Mouse (Mus musculus) CH12.LX (cell line): ENCODE measurements around the gene Fbxo5. TPM values are rescaled to one million over a fixed set of nuclear protein-coding genes. Genes with fewer than 3 reads are reported as not detected.

Experiments used
- DNase-seq: peaks from one replicate; pipeline ENCODE4 v3.0.0-alpha.2; 2013; ENCODE audit errors: extremely low read depth
- H3K27ac ChIP-seq: 2 replicates; pipeline ENCODE4 v1.5.1; 2012; ENCODE audit warnings: low read depth, mild to moderate bottlenecking, control low read depth, moderate library complexity; ENCODE audit not compliant: insufficient read depth
- H3K27me3 ChIP-seq: replicated peaks from 2 replicates; pipeline ENCODE3; 2012; ENCODE audit warnings: inconsistent platforms
- H3K36me3 ChIP-seq, 2 experiments: replicated peaks in 1 of 2; 2 replicates each; pipeline versions ENCODE3 to v1.6.1; 2012; ENCODE audit warnings: inconsistent platforms in 1 of 2, low read length in 1 of 2, mild to moderate bottlenecking in 1 of 2, mixed read lengths in 1 of 2, moderate library complexity in 1 of 2; ENCODE audit not compliant: control insufficient read depth in 1 of 2, insufficient read depth in 1 of 2
- H3K4me1 ChIP-seq, 2 experiments: 2 replicates each; pipeline ENCODE4 v1.6.1; 2012; ENCODE audit warnings: inconsistent platforms in 1 of 2, moderate library complexity in 1 of 2; ENCODE audit not compliant: insufficient read depth in 2 of 2, control insufficient read depth in 1 of 2
- H3K4me2 ChIP-seq: 2 replicates; pipeline ENCODE4 v1.6.1; 2012; ENCODE audit warnings: low read depth, mild to moderate bottlenecking, control low read depth; ENCODE audit not compliant: poor library complexity, insufficient read depth, severe bottlenecking
- H3K4me3 ChIP-seq, 3 experiments: fragments of 150-350 bp in 1 of 3; sonication (generic) in 1 of 3; replicated peaks in 1 of 3; 2 replicates each; pipeline versions ENCODE3 to v1.5.1; 2011 to 2012; ENCODE audit warnings: low read depth in 2 of 3, low read length in 2 of 3, mild to moderate bottlenecking in 2 of 3, moderate library complexity in 2 of 3, control low read depth in 1 of 3, improper control_type of control experiment in 1 of 3, inconsistent platforms in 1 of 3, mixed read lengths in 1 of 3; ENCODE audit not compliant: poor library complexity in 1 of 3
- H3K79me2 ChIP-seq: replicated peaks from 2 replicates; pipeline ENCODE4 v1.6.1; 2012; ENCODE audit warnings: mild to moderate bottlenecking, moderate library complexity; ENCODE audit not compliant: control insufficient read depth, poor library complexity, insufficient read depth, severe bottlenecking; ENCODE audit errors: extremely low read depth
- H3K9ac ChIP-seq: 2 replicates; pipeline ENCODE4 v1.6.1; 2012; ENCODE audit warnings: low read depth, mild to moderate bottlenecking, control low read depth, moderate library complexity; ENCODE audit not compliant: insufficient read depth
- H3K9me3 ChIP-seq: replicated peaks from 2 replicates; pipeline ENCODE3; 2012; ENCODE audit warnings: low read length, inconsistent platforms, mixed read lengths
- BHLHE40 ChIP-seq: IDR thresholded peaks from 2 replicates; pipeline ENCODE4 v1.6.1; 2011; ENCODE audit warnings: mild to moderate bottlenecking, low read depth, low read length, improper control_type of control experiment
- CHD1 ChIP-seq: IDR thresholded peaks from 2 replicates; pipeline ENCODE4 v1.6.1; 2012; ENCODE audit warnings: low read depth, low read length, improper control_type of control experiment, inconsistent platforms
- CTCF ChIP-seq, 2 experiments: IDR thresholded peaks in 1 of 2; conservative IDR thresholded peaks in 1 of 2; 2 replicates each; pipeline ENCODE4 v1.5.1; 2011 to 2012; ENCODE audit warnings: low read depth in 2 of 2, low read length in 2 of 2, improper control_type of control experiment in 1 of 2, inconsistent platforms in 1 of 2, mild to moderate bottlenecking in 1 of 2, moderate library complexity in 1 of 2
- EP300 ChIP-seq: IDR thresholded peaks from 2 replicates; pipeline ENCODE4 v1.6.1; 2011; ENCODE audit warnings: low read length, improper control_type of control experiment
- GABPA ChIP-seq: IDR thresholded peaks from 2 replicates; pipeline ENCODE4 v1.6.1; 2012; ENCODE audit warnings: low read depth, low read length, improper control_type of control experiment, inconsistent platforms; ENCODE audit not compliant: insufficient replicate concordance
- HCFC1 ChIP-seq: IDR thresholded peaks from 2 replicates; pipeline ENCODE4 v1.6.1; 2012; ENCODE audit warnings: low read depth, mild to moderate bottlenecking, inconsistent platforms, low read length, improper control_type of control experiment
- IRF4 ChIP-seq: IDR thresholded peaks from 2 replicates; pipeline ENCODE4 v1.6.1; 2014; ENCODE audit warnings: low read depth, mild to moderate bottlenecking, inconsistent platforms, low read length, improper control_type of control experiment
- JUN ChIP-seq: IDR thresholded peaks from 2 replicates; pipeline ENCODE4 v1.6.1; 2011; ENCODE audit warnings: low read depth, mild to moderate bottlenecking, low read length, improper control_type of control experiment, moderate library complexity; ENCODE audit not compliant: insufficient read depth
- JUND ChIP-seq: conservative IDR thresholded peaks from 2 replicates; pipeline ENCODE4 v1.6.1; 2011; ENCODE audit warnings: low read depth, low read length, improper control_type of control experiment
- KAT2A ChIP-seq: IDR thresholded peaks from 2 replicates; pipeline ENCODE4 v1.6.1; 2012; ENCODE audit warnings: low read length, improper control_type of control experiment, inconsistent platforms; ENCODE audit not compliant: insufficient replicate concordance
- MAFK ChIP-seq: IDR thresholded peaks from 2 replicates; pipeline ENCODE4 v1.6.1; 2011; ENCODE audit warnings: low read length, improper control_type of control experiment; ENCODE audit not compliant: insufficient replicate concordance
- MEF2A ChIP-seq: IDR thresholded peaks from 2 replicates; pipeline ENCODE4 v1.6.1; 2014; ENCODE audit warnings: low read depth, mild to moderate bottlenecking, inconsistent platforms, low read length, improper control_type of control experiment, borderline replicate concordance
- MYC ChIP-seq: IDR thresholded peaks from 2 replicates; pipeline ENCODE4 v1.6.1; 2011; ENCODE audit warnings: low read depth, mild to moderate bottlenecking, improper control_type of control experiment, low read length
- NELFE ChIP-seq: IDR thresholded peaks from 2 replicates; pipeline ENCODE4 v1.6.1; 2011; ENCODE audit warnings: low read depth, low read length, improper control_type of control experiment
- NRF1 ChIP-seq: IDR thresholded peaks from 2 replicates; pipeline ENCODE4 v1.6.1; 2014; ENCODE audit warnings: low read depth, mild to moderate bottlenecking, inconsistent platforms, low read length, improper control_type of control experiment, moderate library complexity
- PAX5 ChIP-seq: IDR thresholded peaks from 2 replicates; pipeline ENCODE4 v1.6.1; 2012; ENCODE audit warnings: low read length, inconsistent platforms, mixed read lengths
- POLR2AphosphoS2 ChIP-seq: IDR thresholded peaks from 2 replicates; pipeline ENCODE4 v1.6.1; 2011; ENCODE audit warnings: low read depth, low read length, improper control_type of control experiment
- RAD21 ChIP-seq: IDR thresholded peaks from 2 replicates; pipeline ENCODE4 v1.6.1; 2011; ENCODE audit warnings: low read depth, mild to moderate bottlenecking, low read length, improper control_type of control experiment, moderate library complexity
- RCOR1 ChIP-seq: conservative IDR thresholded peaks from 2 replicates; pipeline ENCODE4 v1.6.1; 2012; ENCODE audit warnings: low read depth, mild to moderate bottlenecking, inconsistent platforms, low read length, improper control_type of control experiment
- SIN3A ChIP-seq: IDR thresholded peaks from 2 replicates; pipeline ENCODE4 v1.6.1; 2012; ENCODE audit warnings: low read length, improper control_type of control experiment, inconsistent platforms
- SMC3 ChIP-seq: IDR thresholded peaks from 2 replicates; pipeline ENCODE4 v1.6.1; 2011; ENCODE audit warnings: low read depth, low read length, improper control_type of control experiment
- TBP ChIP-seq: conservative IDR thresholded peaks from 2 replicates; pipeline ENCODE4 v1.6.1; 2011; ENCODE audit warnings: low read depth, low read length, improper control_type of control experiment
- TCF12 ChIP-seq: IDR thresholded peaks from 2 replicates; pipeline ENCODE4 v1.6.1; 2014; ENCODE audit warnings: low read depth, mild to moderate bottlenecking, inconsistent platforms, low read length, improper control_type of control experiment
- USF2 ChIP-seq: conservative IDR thresholded peaks from 2 replicates; pipeline ENCODE4 v1.6.1; 2011; ENCODE audit warnings: low read depth, low read length, improper control_type of control experiment
- ZC3H11A ChIP-seq: IDR thresholded peaks from 2 replicates; pipeline ENCODE4 v1.6.1; 2012; ENCODE audit warnings: low read depth, mild to moderate bottlenecking, inconsistent platforms, low read length, improper control_type of control experiment
- ZKSCAN1 ChIP-seq: IDR thresholded peaks from 2 replicates; pipeline ENCODE4 v1.6.1; 2012; ENCODE audit warnings: low read depth, inconsistent platforms, low read length, improper control_type of control experiment, borderline replicate concordance
- ZNF384 ChIP-seq: IDR thresholded peaks from 2 replicates; pipeline ENCODE4 v1.6.1; 2012; ENCODE audit warnings: low read depth, low read length, improper control_type of control experiment, inconsistent platforms
- dilution Hi-C: fragments of 300-500 bp; cut with MboI; formaldehyde crosslinking; loops from 2 replicates; pipeline ENCODE4 v1.14.3; 2020; ENCODE audit warnings: low sequenced_read_pairs; ENCODE audit not compliant: extremely low pct_unique_long_range_greater_than_20kb, extremely low pct_ligation_motif_present
- in situ Hi-C: fragments of 300-500 bp; cut with MboI; formaldehyde crosslinking; loops from 3 replicates; pipeline ENCODE4 v1.14.3; 2019; ENCODE audit warnings: low sequenced_read_pairs, low pct_ligation_motif_present, low pct_unique_long_range_greater_than_20kb, mixed read lengths
- polyA plus RNA-seq: library from polyadenylated mRNA; unstranded; fragments of >175 nt; gene quantifications from 2 replicates; pipeline ENCODE4 v1.2.1, GENCODE M21; 2012; ENCODE audit warnings: low read depth; ENCODE audit not compliant: insufficient read length
- total RNA-seq, 2 experiments: library from RNA; depleted of rRNA; stranded (reverse); fragments of 300-350 nt in 1 of 2; fragments of >200 nt in 1 of 2; gene quantifications; 2 replicates each; pipeline ENCODE4 v1.2.3; 2012 to 2014

Gene Fbxo5
- total and polyA plus RNA-seq, 3 experiments: 34.8 to 68.2 (median 45.5) TPM

DNA sequence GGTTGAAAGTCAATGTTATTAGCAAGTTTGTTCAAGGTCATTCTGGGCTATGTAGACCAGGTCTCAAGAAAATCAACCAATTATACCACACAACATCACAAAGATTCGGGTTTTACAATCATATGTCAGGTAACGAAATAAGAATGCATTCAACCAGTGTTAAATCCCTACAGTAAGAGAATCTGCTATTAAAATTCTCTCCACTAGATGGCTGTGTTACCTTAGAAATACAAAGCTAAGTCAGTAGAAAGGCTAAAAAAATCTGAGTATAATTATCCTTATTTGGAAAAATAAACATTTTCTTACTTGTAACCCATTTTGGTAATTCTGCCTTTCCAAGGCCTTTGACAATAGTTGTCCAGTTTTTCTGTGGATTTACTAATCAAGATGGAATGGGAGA lies 41.5 kb upstream of the Fbxo5 start:
- in situ Hi-C loops (loop anchor here (10.0 kb wide), 1 partner anchor 52 kb away; no protein-coding TSS in a partner anchor), dilution Hi-C loops (no loop called here)
- no peaks in the 10 kb centered on the region for H3K79me2 ChIP-seq
- no peak overlapping the region for H3K4me3 ChIP-seq
- H3K27me3 ChIP-seq: no peaks in the 10 kb centered on the region
- H3K4me1 ChIP-seq: no peaks in the 10 kb centered on the region
- H3K9ac ChIP-seq: no peak overlapping the region
- no peak overlapping the region for H3K4me2 ChIP-seq
- DNase-seq: peak; percentile 29
- TF ChIP-seq ZNF384 (peak; percentile 74), EP300 (no peak), RAD21 (peak; percentile 92), IRF4 (no peak), SIN3A (0 out of 2 replicates have a peak, but pooled peaks have one; percentile 34), MYC (0 out of 2 replicates have a peak, but pooled peaks have one; percentile 19), PAX5 (no peak), CTCF (conservative IDR thresholded peaks at IDR 0.05 in 1 of 2, IDR thresholded peaks at IDR 0.05 in 1 of 2; ENCODE audit: low read depth in 2 of 2, low read length in 2 of 2) (peak in 1 of 2 experiments; percentile 74; a peak in 2 of 4 replicates), BHLHE40 (no peak), JUND (no peak), SMC3 (peak; percentile 54)
- H3K36me3 ChIP-seq: no peaks in the 10 kb centered on the region
- no peak overlapping the region for H3K27ac ChIP-seq
- no peaks in the 10 kb centered on the region for H3K9me3 ChIP-seq

DNA sequence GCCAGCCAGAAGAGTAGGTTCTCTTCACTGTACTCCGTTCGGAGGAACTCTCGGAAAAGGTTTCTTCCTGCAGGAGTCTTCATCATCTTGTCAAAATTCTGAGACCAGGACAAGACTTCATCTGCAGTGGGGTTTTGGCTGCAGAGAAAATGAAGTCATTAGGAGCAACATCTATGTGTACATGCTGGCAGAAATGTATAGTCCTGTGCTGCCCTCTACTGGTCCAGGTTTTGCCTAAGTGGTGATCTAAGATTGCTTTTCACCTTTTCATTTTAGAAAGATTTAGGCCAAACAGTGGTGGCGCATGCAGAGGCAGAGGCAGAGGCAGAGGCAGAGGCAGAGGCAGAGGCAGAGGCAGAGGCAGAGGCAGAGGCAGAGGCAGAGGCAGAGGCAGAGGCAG lies 36.0 kb upstream of the Fbxo5 start:
- no peak overlapping the region for H3K27ac ChIP-seq
- no peak overlapping the region for H3K4me2 ChIP-seq
- dilution Hi-C loops: no loop called here
- no peak overlapping the region for H3K9ac ChIP-seq
- no peaks in the 10 kb centered on the region for H3K79me2 ChIP-seq
- no peaks in the 10 kb centered on the region for H3K27me3 ChIP-seq
- H3K4me1 ChIP-seq: no peaks in the 10 kb centered on the region
- H3K9me3 ChIP-seq: no peaks in the 10 kb centered on the region
- no peaks in the 10 kb centered on the region for H3K36me3 ChIP-seq
- TF ChIP-seq USF2 (no peak), SMC3 (peak; percentile 66), KAT2A (no peak), TCF12 (no peak), RCOR1 (no peak), IRF4 (no peak), CHD1 (no peak), MAFK (no peak), BHLHE40 (no peak), MEF2A (no peak), NELFE (no peak), TBP (no peak), CTCF (conservative IDR thresholded peaks at IDR 0.05 in 1 of 2, IDR thresholded peaks at IDR 0.05 in 1 of 2; ENCODE audit: low read depth in 2 of 2, low read length in 2 of 2) (peak; percentile 28 to 82), ZNF384 (no peak), JUN (no peak), POLR2AphosphoS2 (no peak), NRF1 (no peak), ZKSCAN1 (no peak), RAD21 (peak; percentile 83), SIN3A (no peak), ZC3H11A (no peak), HCFC1 (no peak), GABPA (no peak)
- in situ Hi-C loops: loop anchor here (10.0 kb wide), 1 partner anchor 47 kb away; no protein-coding TSS in a partner anchor
- DNase-seq: peak; percentile 80
- H3K4me3 ChIP-seq: no peak overlapping the region
